Mouse (Mus musculus) CH12.LX (cell line): ENCODE measurements around the gene Tnfaip3.

Experiments
- KAT2A ChIP-seq: IDR thresholded peaks from 2 replicates; pipeline ENCODE4 v1.6.1; 2012; ENCODE audit warnings: low read length, improper control_type of control experiment, inconsistent platforms; ENCODE audit not compliant: insufficient replicate concordance
- POLR2A ChIP-seq: IDR thresholded peaks from 2 replicates; pipeline ENCODE4 v1.6.1; 2011; ENCODE audit warnings: low read depth, mild to moderate bottlenecking, improper control_type of control experiment, low read length
- RCOR1 ChIP-seq: conservative IDR thresholded peaks from 2 replicates; pipeline ENCODE4 v1.6.1; 2012; ENCODE audit warnings: low read depth, mild to moderate bottlenecking, inconsistent platforms, low read length, improper control_type of control experiment
- SMC3 ChIP-seq: IDR thresholded peaks from 2 replicates; pipeline ENCODE4 v1.6.1; 2011; ENCODE audit warnings: low read depth, low read length, improper control_type of control experiment

DNA sequence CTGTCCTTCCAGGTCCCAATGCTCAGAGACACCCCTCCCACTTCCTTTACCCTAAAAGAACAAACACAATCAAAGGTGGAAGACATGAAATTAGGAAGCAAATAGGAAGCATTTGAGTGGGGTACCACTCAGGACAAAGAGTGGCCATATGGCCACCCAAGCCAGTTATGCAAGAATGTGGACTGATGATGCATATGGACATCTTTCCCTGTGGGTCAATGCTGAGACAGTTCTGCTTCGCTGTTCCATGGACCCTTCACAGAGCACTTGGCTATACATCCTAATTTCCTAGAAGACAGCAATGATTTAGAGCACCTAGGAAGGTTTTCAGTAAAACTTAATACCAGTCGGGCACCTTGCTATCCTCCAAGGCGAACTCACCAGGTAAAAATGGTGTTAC is 2.8 kb downstream of the Tnfaip3 start:
- TF ChIP-seq POLR2A, result no peak
- no peak for TF ChIP-seq RCOR1
- no peak for TF ChIP-seq SMC3
- no peak for TF ChIP-seq KAT2A
